Comparison of ENCODE assay signal across 12 mouse cellular contexts in genomic region chr11:86895156-86895555, GRCm38 (mm10).
DNase-seq lines count a peak whose midpoint lies in the region; ATAC-seq lines count a peak whose summit lies in the region.
"Had no signal": no experiment of that assay in that cellular context is flagged by ENCODE, and none has a peak within 500 bp of the region (broad histone marks: within the 10 kb centered on the region; RNA-seq: fewer than 3 reads in every experiment).

No protein-coding gene starts in this region.

- no peak for DNase-seq in lung, postnatal 10 days
- peak; percentile 48 for DNase-seq in embryonic facial prominence, embryonic 14.5 days (ENCODE audit: low spot score)
- no peak for DNase-seq in left cerebral cortex, postnatal 14 days (ENCODE audit: low spot score in 2 of 2)
- DNase-seq in spleen, postnatal 10 days (ENCODE audit: low spot score in 2 of 2): no peak
- DNase-seq: cerebellum, adult 11 months; midbrain, embryonic 14.5 days; right cerebral cortex, postnatal 4 days had no signal

- H3K9me3 ChIP-seq in lung, embryonic 15.5 days: no peaks in the 10 kb centered on the region
- no peaks in the 10 kb centered on the region for H3K9me3 ChIP-seq in embryonic facial prominence, embryonic 14.5 days (ENCODE audit: control insufficient read depth, low read length)
- no peaks in the 10 kb centered on the region; the same call in 1 of the 2 replicates for H3K9me3 ChIP-seq in heart, embryonic 12.5 days (replicated peaks)
- H3K9me3 ChIP-seq in limb, embryonic 13.5 days: no peaks in the 10 kb centered on the region
- H3K9me3 ChIP-seq in liver, embryonic 12.5 days (replicated peaks): peaks cover 5% of the 10 kb centered on the region; the same call in 1 of the 2 replicates

- H3K4me1 ChIP-seq in lung, embryonic 15.5 days: peaks cover 26% of the 10 kb centered on the region
- peaks cover 13% of the 10 kb centered on the region for H3K4me1 ChIP-seq in embryonic facial prominence, embryonic 14.5 days (ENCODE audit: control insufficient read depth, insufficient read depth, low read length)
- H3K4me1 ChIP-seq in heart, embryonic 12.5 days (replicated peaks): peaks cover 65% of the 10 kb centered on the region
- peaks cover 31% of the 10 kb centered on the region for H3K4me1 ChIP-seq in limb, embryonic 13.5 days
- peaks cover 22% of the 10 kb centered on the region for H3K4me1 ChIP-seq in liver, embryonic 12.5 days

- peak overlapping the region; percentile 30; the same call in 1 of the 2 replicates for H3K27ac ChIP-seq in lung, embryonic 15.5 days
- peak overlapping the region; percentile 48 for H3K27ac ChIP-seq in embryonic facial prominence, embryonic 14.5 days (replicated peaks; ENCODE audit: low read depth, low read length)
- peak overlapping the region; percentile 99 for H3K27ac ChIP-seq in heart, embryonic 12.5 days (ENCODE audit: poor library complexity, severe bottlenecking)
- H3K27ac ChIP-seq in limb, embryonic 13.5 days: peak overlapping the region; percentile 33; the same call in 1 of the 2 replicates
- H3K27ac ChIP-seq in liver, embryonic 12.5 days: no peak overlapping the region
- H3K27ac ChIP-seq: macrophage had no signal

- WGBS in lung, embryonic 15.5 days: 43% methylated on average over 9 of the region's 9 CpGs
- 24% methylated on average over 9 of the region's 9 CpGs for WGBS in embryonic facial prominence, embryonic 14.5 days
- 15% methylated on average over 9 of the region's 9 CpGs for WGBS in heart, embryonic 12.5 days
- WGBS in limb, embryonic 13.5 days: 50% methylated on average over 9 of the region's 9 CpGs
- 34% methylated on average over 9 of the region's 9 CpGs for WGBS in liver, embryonic 12.5 days (ENCODE audit: insufficient replicate concordance)

- intact Hi-C loops in left cerebral cortex, postnatal 14 days (cut with DNase I): loop anchor here (10.0 kb wide), 1 partner anchor 100 kb away; the partner anchor contains the start of gene Ypel2

- H3K36me3 ChIP-seq in lung, embryonic 15.5 days: no peaks in the 10 kb centered on the region
- H3K36me3 ChIP-seq in embryonic facial prominence, embryonic 14.5 days (ENCODE audit: control insufficient read depth, insufficient read depth, low read length): no peaks in the 10 kb centered on the region
- no peaks in the 10 kb centered on the region for H3K36me3 ChIP-seq in heart, embryonic 12.5 days
- no peaks in the 10 kb centered on the region for H3K36me3 ChIP-seq in limb, embryonic 13.5 days
- no peaks in the 10 kb centered on the region for H3K36me3 ChIP-seq in liver, embryonic 12.5 days

- H3K4me2 ChIP-seq in lung, embryonic 15.5 days: no peak overlapping the region
- H3K4me2 ChIP-seq in embryonic facial prominence, embryonic 14.5 days (ENCODE audit: low read depth, low read length): no peak overlapping the region
- 0 out of 2 replicates have a peak overlapping the region, but pooled peaks have one; percentile 30 for H3K4me2 ChIP-seq in heart, embryonic 12.5 days
- no peak overlapping the region for H3K4me2 ChIP-seq in limb, embryonic 13.5 days (replicated peaks)
- H3K4me2 ChIP-seq in liver, embryonic 12.5 days: no peak overlapping the region

- H3K27me3 ChIP-seq in lung, embryonic 15.5 days: no peaks in the 10 kb centered on the region
- H3K27me3 ChIP-seq in embryonic facial prominence, embryonic 14.5 days (replicated peaks; ENCODE audit: control insufficient read depth, insufficient read depth, low read length): no peaks in the 10 kb centered on the region; the same call in 1 of the 2 replicates
- H3K27me3 ChIP-seq in heart, embryonic 12.5 days (replicated peaks): no peaks in the 10 kb centered on the region
- H3K27me3 ChIP-seq in limb, embryonic 13.5 days: peaks cover 3% of the 10 kb centered on the region; the same call in 1 of the 2 replicates
- peaks cover 6% of the 10 kb centered on the region; the same call in 1 of the 2 replicates for H3K27me3 ChIP-seq in liver, embryonic 12.5 days (replicated peaks)

- H3K4me3 ChIP-seq in lung, embryonic 15.5 days: no peak overlapping the region
- no peak overlapping the region for H3K4me3 ChIP-seq in embryonic facial prominence, embryonic 14.5 days (ENCODE audit: low read depth, low read length)
- H3K4me3 ChIP-seq in heart, embryonic 12.5 days: no peak overlapping the region
- H3K4me3 ChIP-seq in limb, embryonic 13.5 days: no peak overlapping the region
- H3K4me3 ChIP-seq in liver, embryonic 12.5 days: no peak overlapping the region

- H3K9ac ChIP-seq in lung, embryonic 15.5 days: no peak overlapping the region
- H3K9ac ChIP-seq in embryonic facial prominence, embryonic 14.5 days (ENCODE audit: low read depth, low read length): 0 out of 2 replicates have a peak overlapping the region, but pooled peaks have one; percentile 1
- peak overlapping the region; percentile 33; the same call in 1 of the 2 replicates for H3K9ac ChIP-seq in heart, embryonic 12.5 days
- no peak overlapping the region for H3K9ac ChIP-seq in limb, embryonic 13.5 days
- H3K9ac ChIP-seq in liver, embryonic 12.5 days: no peak overlapping the region

- no peak for ATAC-seq in lung, embryonic 15.5 days (ENCODE audit: borderline replicate concordance, extremely low read depth, low FRiP score, low TSS enrichment)
- ATAC-seq in embryonic facial prominence, embryonic 14.5 days (ENCODE audit: low read depth): no peak; the same call in 1 of the 2 replicates
- ATAC-seq in heart, embryonic 12.5 days (ENCODE audit: insufficient number of reproducible peaks, low FRiP score): peak; percentile 69
- no peak for ATAC-seq in limb, embryonic 13.5 days (ENCODE audit: low FRiP score, low read depth)
- ATAC-seq in liver, embryonic 12.5 days: no peak

Comparison
In these comparisons a context has a peak if more than half of its experiments do, and no peak if none do; other contexts are left out.
1. H3K9ac ChIP-seq: peak in embryonic facial prominence, embryonic 14.5 days (single experiment) and heart, embryonic 12.5 days (single experiment); none in lung, embryonic 15.5 days (single experiment), limb, embryonic 13.5 days (single experiment) and liver, embryonic 12.5 days (single experiment).